Mouse (Mus musculus): Measurements from ENCODE around the gene Cpeb2. TPM values are rescaled to one million over a fixed set of nuclear protein-coding genes. Genes with fewer than 3 reads are reported as not detected.

The Cpeb2 gene
- polyA plus RNA-seq, 1 experiment from 2014 or later = 7.2 TPM

- no peak for ATAC-seq (ENCODE audit: low FRiP score, low TSS enrichment)
- H3K27me3 ChIP-seq (ENCODE audit: control insufficient read depth, insufficient read depth, low read length) = no peaks in the 10 kb centered on the region
- no peak overlapping the region for H3K9ac ChIP-seq (ENCODE audit: low read length)
- H3K27ac ChIP-seq (replicated peaks) = no peak overlapping the region
- TF ChIP-seq EP300 (optimal IDR thresholded peaks at IDR 0.05) = no peak
- no peak for TF ChIP-seq CTCF (IDR thresholded peaks at IDR 0.05; ENCODE audit: low read depth)
- no peak overlapping the region for H3K4me2 ChIP-seq (replicated peaks; ENCODE audit: low read depth)
- no peaks in the 10 kb centered on the region for H3K4me1 ChIP-seq (replicated peaks; ENCODE audit: control insufficient read depth, insufficient read depth)
- no peaks in the 10 kb centered on the region; the same call in 1 of the 2 replicates for H3K36me3 ChIP-seq (ENCODE audit: control insufficient read depth, insufficient read depth, low read length)
- WGBS = 92% methylated on average over 8 of the region's 8 CpGs
- no peaks in the 10 kb centered on the region for H3K9me3 ChIP-seq (ENCODE audit: control insufficient read depth, low read length)
- no peak for DNase-seq (ENCODE audit: low spot score)
- no peak overlapping the region for H3K4me3 ChIP-seq (ENCODE audit: low read depth, low read length)
These were observed 13.3 kb downstream of the Cpeb2 start for GRCm38 (mm10) chr5:43246236-43246635.

GRCm38 (mm10) chr5:43246954-43247353, 14.0 kb downstream of the Cpeb2 start:
- WGBS = 86% methylated on average over 6 of the region's 6 CpGs
- TF ChIP-seq EP300 (optimal IDR thresholded peaks at IDR 0.05) (no peak), CTCF (IDR thresholded peaks at IDR 0.05; ENCODE audit: low read depth) (no peak)
- H3K4me2 ChIP-seq (replicated peaks; ENCODE audit: low read depth) = no peak overlapping the region
- H3K27me3 ChIP-seq (ENCODE audit: control insufficient read depth, insufficient read depth, low read length) = no peaks in the 10 kb centered on the region
- no peaks in the 10 kb centered on the region; the same call in 1 of the 2 replicates for H3K36me3 ChIP-seq (ENCODE audit: control insufficient read depth, insufficient read depth, low read length)
- no peak overlapping the region for H3K4me3 ChIP-seq (ENCODE audit: low read depth, low read length)
- DNase-seq (ENCODE audit: low spot score) (no peak), ATAC-seq (ENCODE audit: low FRiP score, low TSS enrichment) (no peak)
- H3K4me1 ChIP-seq (replicated peaks; ENCODE audit: control insufficient read depth, insufficient read depth) = no peaks in the 10 kb centered on the region
- H3K9ac ChIP-seq (ENCODE audit: low read length) = no peak overlapping the region
- no peak overlapping the region for H3K27ac ChIP-seq (replicated peaks)
- no peaks in the 10 kb centered on the region for H3K9me3 ChIP-seq (ENCODE audit: control insufficient read depth, low read length)

GRCm38 (mm10) chr5:43248001-43248430, 15.0 kb downstream of the Cpeb2 start:
- WGBS = 33% methylated on average over 3 of the region's 3 CpGs
- H3K27me3 ChIP-seq (ENCODE audit: control insufficient read depth, insufficient read depth, low read length) = no peaks in the 10 kb centered on the region
- ATAC-seq (ENCODE audit: low FRiP score, low TSS enrichment) (no peak), DNase-seq (ENCODE audit: low spot score) (no peak)
- H3K36me3 ChIP-seq (ENCODE audit: control insufficient read depth, insufficient read depth, low read length) = no peaks in the 10 kb centered on the region; the same call in 1 of the 2 replicates
- no peak overlapping the region for H3K4me3 ChIP-seq (ENCODE audit: low read depth, low read length)
- H3K4me2 ChIP-seq (replicated peaks; ENCODE audit: low read depth) = no peak overlapping the region
- H3K9me3 ChIP-seq (ENCODE audit: control insufficient read depth, low read length) = no peaks in the 10 kb centered on the region
- no peak overlapping the region for H3K9ac ChIP-seq (ENCODE audit: low read length)
- TF ChIP-seq EP300 (optimal IDR thresholded peaks at IDR 0.05) (no peak), CTCF (IDR thresholded peaks at IDR 0.05; ENCODE audit: low read depth) (no peak)
- no peaks in the 10 kb centered on the region for H3K4me1 ChIP-seq (replicated peaks; ENCODE audit: control insufficient read depth, insufficient read depth)
- no peak overlapping the region for H3K27ac ChIP-seq (replicated peaks)

- no peaks in the 10 kb centered on the region for H3K36me3 ChIP-seq (ENCODE audit: control insufficient read depth, insufficient read depth, low read length)
These were observed 24.5 kb downstream of the Cpeb2 start for GRCm38 (mm10) chr5:43257490-43257889.

GRCm38 (mm10) chr5:43258472-43259142, 25.6 kb downstream of the Cpeb2 start:
- Histone ChIP-seq H3K4me1 (replicated peaks; ENCODE audit: control insufficient read depth, insufficient read depth) (no peaks in the 10 kb centered on the region), H3K9ac (ENCODE audit: low read length) (no peak overlapping the region), H3K4me2 (replicated peaks; ENCODE audit: low read depth) (no peak overlapping the region), H3K27ac (replicated peaks) (no peak overlapping the region), H3K36me3 (ENCODE audit: control insufficient read depth, insufficient read depth, low read length) (no peaks in the 10 kb centered on the region), H3K27me3 (ENCODE audit: control insufficient read depth, insufficient read depth, low read length) (no peaks in the 10 kb centered on the region), H3K4me3 (ENCODE audit: low read depth, low read length) (no peak overlapping the region), H3K9me3 (ENCODE audit: control insufficient read depth, low read length) (no peaks in the 10 kb centered on the region)
- no peak for ATAC-seq (ENCODE audit: low FRiP score, low TSS enrichment)
- DNase-seq (ENCODE audit: low spot score) = no peak
- WGBS = 98% methylated on average over 3 of the region's 3 CpGs
- TF ChIP-seq CTCF (IDR thresholded peaks at IDR 0.05; ENCODE audit: low read depth) (no peak), EP300 (optimal IDR thresholded peaks at IDR 0.05) (no peak)

More at GRCm38 (mm10) chr5:43257490-43257889, 24.5 kb downstream of the Cpeb2 start:
- 68% methylated on average over 2 of the region's 2 CpGs for WGBS
- ATAC-seq (ENCODE audit: low FRiP score, low TSS enrichment) = no peak
- Histone ChIP-seq H3K9ac (ENCODE audit: low read length) (no peak overlapping the region), H3K9me3 (ENCODE audit: control insufficient read depth, low read length) (no peaks in the 10 kb centered on the region), H3K27ac (replicated peaks) (no peak overlapping the region), H3K27me3 (ENCODE audit: control insufficient read depth, insufficient read depth, low read length) (no peaks in the 10 kb centered on the region), H3K4me1 (replicated peaks; ENCODE audit: control insufficient read depth, insufficient read depth) (no peaks in the 10 kb centered on the region), H3K4me3 (ENCODE audit: low read depth, low read length) (no peak overlapping the region), H3K4me2 (replicated peaks; ENCODE audit: low read depth) (no peak overlapping the region)
- no peak for TF ChIP-seq EP300 (optimal IDR thresholded peaks at IDR 0.05)
- DNase-seq (ENCODE audit: low spot score) = no peak

DNA sequence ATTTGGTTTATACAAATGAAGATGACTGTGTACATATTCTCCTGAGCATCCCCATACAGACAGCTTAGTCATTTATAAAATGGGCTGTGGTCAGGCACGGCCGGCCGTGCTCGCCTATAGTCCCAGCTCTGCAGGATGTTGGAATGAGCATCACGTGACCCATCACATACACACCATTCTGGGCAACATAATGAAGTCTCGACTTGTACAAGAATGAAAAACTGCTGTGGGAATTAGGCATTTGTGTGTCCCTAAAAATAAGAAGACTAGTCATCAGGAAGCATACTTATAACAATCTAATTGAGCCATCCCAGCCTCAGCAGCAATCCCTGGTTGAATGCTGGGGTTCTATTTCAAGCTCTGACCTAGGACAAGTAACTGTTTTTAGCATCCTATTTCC, 28.8 kb downstream of the Cpeb2 start:
- Histone ChIP-seq H3K27ac (replicated peaks) (no peak overlapping the region), H3K9ac (ENCODE audit: low read length) (no peak overlapping the region), H3K9me3 (ENCODE audit: control insufficient read depth, low read length) (no peaks in the 10 kb centered on the region), H3K27me3 (ENCODE audit: control insufficient read depth, insufficient read depth, low read length) (no peaks in the 10 kb centered on the region), H3K4me2 (replicated peaks; ENCODE audit: low read depth) (no peak overlapping the region), H3K4me3 (ENCODE audit: low read depth, low read length) (no peak overlapping the region), H3K36me3 (ENCODE audit: control insufficient read depth, insufficient read depth, low read length) (no peaks in the 10 kb centered on the region), H3K4me1 (replicated peaks; ENCODE audit: control insufficient read depth, insufficient read depth) (no peaks in the 10 kb centered on the region)
- WGBS = 53% methylated on average over 6 of the region's 6 CpGs
- TF ChIP-seq EP300 (optimal IDR thresholded peaks at IDR 0.05) = no peak
- no peak for TF ChIP-seq CTCF (IDR thresholded peaks at IDR 0.05; ENCODE audit: low read depth)
- ATAC-seq (ENCODE audit: low FRiP score, low TSS enrichment) (no peak), DNase-seq (ENCODE audit: low spot score) (no peak)
